Mouse (Mus musculus) G1E (cell line): Measurements from ENCODE around the gene Lrp1. TPM values are rescaled to one million over a fixed set of nuclear protein-coding genes. Genes with fewer than 3 reads are reported as not detected.

ENCODE experiments used
- ATAC-seq: 2 replicates; pipeline ENCODE4 v1.8.0; 2016; ENCODE audit warnings: mild to moderate bottlenecking; ENCODE audit not compliant: insufficient number of reproducible peaks, poor library complexity, low FRiP score, severe bottlenecking; ENCODE audit errors: extremely low read depth
- DNase-seq: peaks from one replicate; pipeline ENCODE4 v3.0.0; 2012; ENCODE audit warnings: low spot score
- H3K27me3 ChIP-seq: 2 replicates; pipeline ENCODE4 v1.6.1; 2012; ENCODE audit warnings: mild to moderate bottlenecking, low read length, inconsistent platforms; ENCODE audit not compliant: insufficient read depth
- H3K36me3 ChIP-seq: replicated peaks from 2 replicates; pipeline ENCODE3; 2012; ENCODE audit warnings: mild to moderate bottlenecking, inconsistent platforms
- H3K4me1 ChIP-seq: 2 replicates; pipeline ENCODE4 v1.6.1; 2012; ENCODE audit warnings: low read depth, low read length, inconsistent platforms, mixed read lengths; ENCODE audit not compliant: insufficient read depth
- H3K4me3 ChIP-seq: 2 replicates; pipeline ENCODE4 v1.5.1; 2012; ENCODE audit warnings: low read depth, mild to moderate bottlenecking, inconsistent platforms, low read length, moderate library complexity, mixed read lengths
- H3K9me3 ChIP-seq: replicated peaks from 2 replicates; pipeline ENCODE4 v1.6.1; 2012; ENCODE audit warnings: inconsistent platforms
- CTCF ChIP-seq: IDR thresholded peaks from 2 replicates; pipeline ENCODE4 v1.5.1; 2012; ENCODE audit warnings: low read depth, low read length, inconsistent platforms, mixed read lengths
- GATA1 ChIP-seq: IDR thresholded peaks from 2 replicates; pipeline ENCODE4 v1.6.1; 2012; ENCODE audit warnings: borderline replicate concordance, low read length, inconsistent platforms, mixed read lengths
- GATA2 ChIP-seq: IDR thresholded peaks from 2 replicates; pipeline ENCODE4 v1.6.1; 2012; ENCODE audit warnings: low read depth, low read length, inconsistent platforms, borderline replicate concordance
- POLR2AphosphoS5 ChIP-seq: IDR thresholded peaks from 2 replicates; pipeline ENCODE4 v1.6.1; 2012; ENCODE audit warnings: low read depth, low read length, inconsistent platforms; ENCODE audit not compliant: insufficient replicate concordance
- TAL1 ChIP-seq: conservative IDR thresholded peaks from 2 replicates; pipeline ENCODE4 v1.6.1; 2012; ENCODE audit warnings: low read depth, low read length, inconsistent platforms, mixed read lengths
- polyA plus RNA-seq: library from polyadenylated mRNA; stranded (reverse); fragments of >175 nt; gene quantifications from 2 replicates; pipeline ENCODE4 v1.2.3, GENCODE M21; 2012
- total RNA-seq, 2 experiments: library from RNA; stranded (forward) in 1 of 2; stranded (reverse) in 1 of 2; fragments of 200-1000 nt in 1 of 2; fragments of >200 nt in 1 of 2; fragmentation: Nextera tagmentation in 1 of 2; gene quantifications; 2 replicates each; pipeline ENCODE4 v1.2.3; 2014 to 2017

The Lrp1 gene
- total and polyA plus RNA-seq, 3 experiments, result 0.27 to 0.67 (median 0.30) TPM

GRCm38 (mm10) chr10:127616261-127616679, 4.7 kb downstream of the Lrp1 start:
- Histone ChIP-seq H3K9me3 (no peaks in the 10 kb centered on the region), H3K27me3 (peaks cover 95% of the 10 kb centered on the region), H3K4me3 (no peak overlapping the region), H3K4me1 (peaks cover 6% of the 10 kb centered on the region; the same call in 1 of the 2 replicates), H3K36me3 (no peaks in the 10 kb centered on the region)
- no peak for TF ChIP-seq GATA1
- TF ChIP-seq CTCF, result no peak
- TF ChIP-seq POLR2AphosphoS5, result no peak
- TF ChIP-seq TAL1, result no peak
- no peak for TF ChIP-seq GATA2
- ATAC-seq (no peak), DNase-seq (no peak)

GRCm38 (mm10) chr10:127615591-127615990, 5.4 kb downstream of the Lrp1 start:
- H3K4me3 ChIP-seq, result no peak overlapping the region
- no peak for ATAC-seq
- H3K36me3 ChIP-seq, result no peaks in the 10 kb centered on the region
- H3K4me1 ChIP-seq, result peaks cover 5% of the 10 kb centered on the region; the same call in 1 of the 2 replicates
- H3K9me3 ChIP-seq, result no peaks in the 10 kb centered on the region
- DNase-seq, result no peak
- TF ChIP-seq POLR2AphosphoS5 (no peak), GATA1 (no peak), CTCF (no peak), TAL1 (no peak), GATA2 (no peak)
- peaks cover 93% of the 10 kb centered on the region for H3K27me3 ChIP-seq

GRCm38 (mm10) chr10:127615034-127615374, 5.9 kb downstream of the Lrp1 start:
- Histone ChIP-seq H3K27me3 (peaks cover 95% of the 10 kb centered on the region), H3K36me3 (no peaks in the 10 kb centered on the region), H3K4me1 (peaks cover 10% of the 10 kb centered on the region), H3K4me3 (no peak overlapping the region), H3K9me3 (no peaks in the 10 kb centered on the region)
- TF ChIP-seq GATA2 (no peak), CTCF (no peak), GATA1 (no peak), POLR2AphosphoS5 (no peak), TAL1 (no peak)
- ATAC-seq (no peak), DNase-seq (no peak)

GRCm38 (mm10) chr10:127614236-127615033, 6.5 kb downstream of the Lrp1 start:
- DNase-seq, result no peak
- Histone ChIP-seq H3K27me3 (peaks cover 94% of the 10 kb centered on the region), H3K9me3 (no peaks in the 10 kb centered on the region), H3K36me3 (no peaks in the 10 kb centered on the region), H3K4me3 (no peak overlapping the region), H3K4me1 (peaks cover 12% of the 10 kb centered on the region)
- TF ChIP-seq GATA1, result no peak
- no peak for TF ChIP-seq CTCF
- no peak for TF ChIP-seq GATA2
- no peak for TF ChIP-seq POLR2AphosphoS5
- TF ChIP-seq TAL1, result no peak
- no peak for ATAC-seq

- no peak for ATAC-seq
- TF ChIP-seq POLR2AphosphoS5 (no peak), TAL1 (no peak), GATA2 (no peak), GATA1 (no peak), CTCF (no peak)
- DNase-seq, result no peak
- Histone ChIP-seq H3K9me3 (no peaks in the 10 kb centered on the region), H3K4me3 (no peak overlapping the region), H3K27me3 (peaks cover 91% of the 10 kb centered on the region), H3K36me3 (no peaks in the 10 kb centered on the region), H3K4me1 (peaks cover 16% of the 10 kb centered on the region)
Measured at GRCm38 (mm10) chr10:127612079-127612775, 8.7 kb downstream of the Lrp1 start.

- H3K4me1 ChIP-seq, result peaks cover 24% of the 10 kb centered on the region
- no peaks in the 10 kb centered on the region for H3K9me3 ChIP-seq
- no peaks in the 10 kb centered on the region for H3K36me3 ChIP-seq
- TF ChIP-seq GATA1, result no peak
- no peak for TF ChIP-seq GATA2
- no peak for TF ChIP-seq CTCF
- no peak for TF ChIP-seq POLR2AphosphoS5
- no peak for TF ChIP-seq TAL1
- H3K4me3 ChIP-seq, result no peak overlapping the region
- no peak for ATAC-seq
- peaks cover 80% of the 10 kb centered on the region for H3K27me3 ChIP-seq
- DNase-seq, result no peak
Measured at GRCm38 (mm10) chr10:127610066-127610415, 10.9 kb downstream of the Lrp1 start.
